Mouse (Mus musculus) 3T3-L1 (cell line): ENCODE measurements at regions not wholly inside any gene's neighbourhood (a gene's known extent, or its start where the extent isn't known, plus 50 kb on each side); places are given as distances from the start of the nearest gene placed in this dataset.

Experiments used
- DNase-seq: peaks from one replicate; pipeline ENCODE4 v3.0.0-alpha.2; 2015; ENCODE audit warnings: low read depth, low spot score

- DNase-seq = peak; percentile 21
Measured at GRCm38 (mm10) chr17:7633382-7634290, 193.5 kb downstream of the Fndc1 start.

GRCm38 (mm10) chr17:7625746-7626145, 201.4 kb downstream of the Fndc1 start:
- no peak for DNase-seq

GRCm38 (mm10) chr17:7623392-7623791, 203.7 kb downstream of the Fndc1 start:
- no peak for DNase-seq

- peak; percentile 91 for DNase-seq
Measured at GRCm38 (mm10) chr17:7621262-7621661, 205.8 kb downstream of the Fndc1 start.

GRCm38 (mm10) chr17:7620166-7620565, 206.9 kb downstream of the Fndc1 start:
- DNase-seq = no peak

GRCm38 (mm10) chr17:7619641-7620040, 207.5 kb downstream of the Fndc1 start:
- DNase-seq = peak; percentile 31

GRCm38 (mm10) chr17:7608046-7608445, 219.1 kb downstream of the Fndc1 start:
- DNase-seq = no peak

GRCm38 (mm10) chr17:7607431-7607830, 219.7 kb downstream of the Fndc1 start:
- peak; percentile 70 for DNase-seq

- DNase-seq = no peak
Measured at GRCm38 (mm10) chr17:7604813-7605504, 219.7 kb upstream of the Unc93a2 start.

GRCm38 (mm10) chr17:7604096-7604495, 218.8 kb upstream of the Unc93a2 start:
- no peak for DNase-seq

- DNase-seq = peak; percentile 88
Measured at GRCm38 (mm10) chr17:7600555-7600954, 215.3 kb upstream of the Unc93a2 start.

GRCm38 (mm10) chr17:7597481-7597880, 212.2 kb upstream of the Unc93a2 start:
- DNase-seq = no peak

GRCm38 (mm10) chr17:7594801-7595200, 209.5 kb upstream of the Unc93a2 start:
- DNase-seq = no peak

GRCm38 (mm10) chr17:7592491-7592890, 207.2 kb upstream of the Unc93a2 start:
- no peak for DNase-seq

- peak; percentile 66 for DNase-seq
Measured at GRCm38 (mm10) chr17:7582866-7583398, 197.7 kb upstream of the Unc93a2 start.

GRCm38 (mm10) chr17:7579031-7579430, 193.8 kb upstream of the Unc93a2 start:
- DNase-seq = peak; percentile 67

- no peak for DNase-seq
Measured at GRCm38 (mm10) chr17:7578003-7578402, 192.7 kb upstream of the Unc93a2 start.

- DNase-seq = peak; percentile 97
Measured at GRCm38 (mm10) chr17:7577227-7577626, 192.0 kb upstream of the Unc93a2 start.

GRCm38 (mm10) chr17:7571481-7571880, 186.2 kb upstream of the Unc93a2 start:
- peak; percentile 80 for DNase-seq

GRCm38 (mm10) chr17:7568482-7568881, 183.2 kb upstream of the Unc93a2 start:
- no peak for DNase-seq

GRCm38 (mm10) chr17:7565771-7566170, 180.5 kb upstream of the Unc93a2 start:
- no peak for DNase-seq

- no peak for DNase-seq
Measured at GRCm38 (mm10) chr17:7562940-7563339, 177.7 kb upstream of the Unc93a2 start.
